Mouse (Mus musculus) hindbrain, embryonic 13.5 days (tissue): Measurements from ENCODE around the gene Adra2b. TPM values are rescaled to one million over a fixed set of nuclear protein-coding genes. Genes with fewer than 3 reads are reported as not detected.
A peak's percentile ranks its signal among the peaks of the same experiment; 100 is the strongest.

Experiments used
- ATAC-seq: fragments of 200-750 bp; cut with Nextera tagmentation; 2 replicates; pipeline ENCODE4 v1.8.0; 2017; ENCODE audit warnings: moderate TSS enrichment; ENCODE audit not compliant: low FRiP score
- H3K27ac ChIP-seq: fragments of 300-500 bp; sonication (generic); 2 replicates; pipeline ENCODE4 v1.5.1; 2015; ENCODE audit warnings: inconsistent platforms, mild to moderate bottlenecking, moderate library complexity
- H3K27me3 ChIP-seq: fragments of 300-500 bp; sonication (generic); 2 replicates; pipeline ENCODE4 v1.6.1; 2015; ENCODE audit warnings: mild to moderate bottlenecking, inconsistent platforms
- H3K36me3 ChIP-seq: fragments of 300-500 bp; sonication (generic); 2 replicates; pipeline ENCODE4 v1.6.1; 2015; ENCODE audit warnings: mild to moderate bottlenecking, inconsistent platforms
- H3K4me1 ChIP-seq: fragments of 300-500 bp; sonication (generic); replicated peaks from 2 replicates; pipeline ENCODE4 v1.6.1; 2015; ENCODE audit warnings: inconsistent platforms
- H3K4me2 ChIP-seq: fragments of 300-500 bp; sonication (generic); 2 replicates; pipeline ENCODE4 v1.6.1; 2015; ENCODE audit warnings: inconsistent platforms, mild to moderate bottlenecking, moderate library complexity
- H3K4me3 ChIP-seq: fragments of 300-500 bp; sonication (generic); 2 replicates; pipeline ENCODE4 v1.5.1; 2015; ENCODE audit warnings: mild to moderate bottlenecking, inconsistent platforms
- H3K9ac ChIP-seq: fragments of 300-500 bp; sonication (generic); 2 replicates; pipeline ENCODE4 v1.6.1; 2015; ENCODE audit warnings: mild to moderate bottlenecking, inconsistent platforms
- H3K9me3 ChIP-seq: fragments of 300-500 bp; sonication (generic); 2 replicates; pipeline ENCODE4 v1.6.1; 2016; ENCODE audit warnings: inconsistent platforms
- WGBS: fragments of 180-500 bp; shearing (Covaris S2); methylation state at CpG from one replicate; pipeline ENCODE4 v1.1.7; 2015; 5-methylcytosine and 5-hydroxymethylcytosine counted together
- polyA plus RNA-seq: library from polyadenylated mRNA; unstranded; fragments of >200 nt; fragmentation: Nextera tagmentation; extraction: Ambion mirVana; gene quantifications from 2 replicates; pipeline ENCODE4 v1.2.1, GENCODE M21; 2015

Gene Adra2b
- polyA plus RNA-seq, 1 experiment from 2014 or later, result 0.55 TPM

DNA sequence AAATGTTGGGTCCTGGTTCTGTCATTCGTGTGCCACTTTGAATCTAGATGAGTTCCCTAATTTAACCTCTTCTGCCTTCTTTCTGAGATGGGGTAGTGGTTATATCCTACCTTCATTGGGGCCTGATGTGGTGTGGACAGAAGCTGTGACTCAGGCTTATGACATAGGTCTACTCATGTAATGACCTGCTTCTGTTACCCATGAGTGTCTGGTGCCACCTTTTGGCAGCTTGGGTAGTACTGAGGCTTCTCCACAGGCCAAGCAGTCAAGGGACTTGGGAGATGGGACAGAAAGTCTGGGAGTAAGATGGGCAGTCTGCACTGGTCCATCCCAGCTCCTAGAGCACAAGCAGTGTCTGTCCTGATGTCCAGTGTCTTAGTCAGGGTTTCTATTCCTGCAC, 16.7 kb upstream of the Adra2b start:
- no peak for ATAC-seq
- Histone ChIP-seq H3K27me3 (peaks cover 25% of the 10 kb centered on the region; the same call in 1 of the 2 replicates), H3K9ac (no peak overlapping the region), H3K4me1 (no peaks in the 10 kb centered on the region), H3K36me3 (no peaks in the 10 kb centered on the region), H3K9me3 (no peaks in the 10 kb centered on the region), H3K4me2 (no peak overlapping the region), H3K4me3 (no peak overlapping the region), H3K27ac (no peak overlapping the region)
- 75% methylated on average over 1 of the region's 1 CpGs for WGBS

DNA sequence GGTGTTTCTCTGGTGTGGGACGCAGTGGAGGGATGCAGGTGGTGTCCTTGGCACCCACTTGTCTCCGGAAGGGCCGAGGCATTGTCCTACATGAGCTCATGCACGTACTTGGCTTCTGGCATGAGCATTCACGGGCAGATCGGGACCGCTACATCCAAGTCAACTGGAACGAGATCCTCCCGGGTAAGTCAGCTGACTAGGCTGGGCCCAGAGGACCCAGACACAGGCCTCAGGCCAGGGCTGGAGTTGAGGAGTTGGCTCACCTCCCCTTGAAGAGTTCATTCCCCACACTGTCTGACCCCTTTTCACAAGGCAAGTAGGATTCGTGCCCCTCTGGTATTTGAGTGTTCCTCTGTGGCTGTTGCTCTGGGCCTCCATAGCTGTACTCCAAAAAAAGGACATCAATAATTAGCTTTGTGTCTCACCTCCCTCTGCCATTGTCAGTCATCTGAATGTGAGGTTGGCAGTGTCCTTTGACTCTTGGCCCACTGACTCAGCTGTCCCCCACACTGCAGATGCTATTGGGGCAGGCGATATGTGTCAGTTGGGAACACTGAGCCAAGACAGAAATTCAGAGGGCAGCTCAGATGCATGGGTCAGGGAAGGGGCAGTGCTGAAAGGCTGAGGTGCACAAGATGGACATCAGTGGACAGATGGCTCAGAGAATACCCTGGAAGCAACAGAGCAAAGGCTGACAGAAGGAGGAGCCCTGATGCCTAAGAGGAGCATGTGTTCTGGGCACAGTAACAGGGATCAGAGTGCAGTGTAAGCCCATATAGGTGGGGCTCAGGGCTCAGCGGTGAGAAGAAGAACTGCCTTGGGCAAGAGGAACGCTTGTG, 15.6 kb upstream of the Adra2b start:
- no peak overlapping the region for H3K27ac ChIP-seq
- H3K4me1 ChIP-seq, result no peaks in the 10 kb centered on the region
- no peak overlapping the region for H3K4me2 ChIP-seq
- no peaks in the 10 kb centered on the region for H3K9me3 ChIP-seq
- peaks cover 19% of the 10 kb centered on the region; the same call in 1 of the 2 replicates for H3K27me3 ChIP-seq
- no peak for ATAC-seq
- WGBS, result 80% methylated on average over 13 of the region's 13 CpGs
- H3K36me3 ChIP-seq, result no peaks in the 10 kb centered on the region
- no peak overlapping the region for H3K9ac ChIP-seq
- no peak overlapping the region for H3K4me3 ChIP-seq

DNA sequence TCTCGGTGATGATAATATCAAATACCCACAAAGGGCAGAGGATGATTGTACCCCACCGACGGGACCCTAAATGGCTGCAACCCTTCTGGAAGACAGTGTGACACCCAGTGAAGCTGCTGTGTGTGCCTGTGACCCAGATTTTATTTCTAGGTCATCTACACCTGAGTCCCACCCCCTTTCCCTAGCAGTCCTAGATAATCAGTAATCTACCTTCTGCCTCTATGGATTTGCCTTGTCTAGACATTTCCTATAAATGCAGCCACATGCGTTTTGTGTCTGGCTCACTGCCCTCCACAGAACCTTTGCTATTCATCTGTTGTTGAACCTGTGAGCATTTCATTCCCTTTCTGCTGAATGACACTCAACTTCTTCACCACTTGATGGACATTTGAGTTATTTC, 9.1 kb upstream of the Adra2b start:
- Histone ChIP-seq H3K9me3 (no peaks in the 10 kb centered on the region), H3K9ac (no peak overlapping the region), H3K27me3 (peaks cover 30% of the 10 kb centered on the region), H3K4me3 (no peak overlapping the region), H3K27ac (no peak overlapping the region), H3K36me3 (no peaks in the 10 kb centered on the region), H3K4me1 (no peaks in the 10 kb centered on the region), H3K4me2 (no peak overlapping the region)
- 87% methylated on average over 4 of the region's 4 CpGs for WGBS
- no peak for ATAC-seq

DNA sequence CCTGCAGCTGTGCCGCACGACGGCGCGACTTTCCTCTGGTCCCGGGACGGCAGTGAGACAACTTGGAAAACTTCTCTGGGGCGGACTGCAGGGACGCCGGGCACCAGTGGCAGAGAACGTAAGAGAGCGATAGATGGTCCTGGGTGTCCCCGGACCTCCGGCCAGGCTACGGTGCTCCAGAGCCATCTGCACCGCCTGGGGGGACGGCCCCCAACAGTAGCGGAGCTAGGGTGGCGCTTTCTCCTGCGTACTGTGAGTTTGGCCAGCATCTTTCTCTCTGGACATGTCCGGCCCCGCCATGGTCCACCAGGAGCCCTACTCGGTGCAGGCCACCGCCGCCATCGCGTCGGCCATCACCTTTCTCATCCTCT, 259 bp downstream of the Adra2b start:
- Histone ChIP-seq H3K4me2 (peak overlapping the region; percentile 75), H3K36me3 (no peaks in the 10 kb centered on the region), H3K27me3 (peaks cover 90% of the 10 kb centered on the region), H3K4me1 (peaks cover 18% of the 10 kb centered on the region), H3K9ac (peak overlapping the region; percentile 65), H3K4me3 (peak overlapping the region; percentile 45), H3K9me3 (no peaks in the 10 kb centered on the region), H3K27ac (no peak overlapping the region)
- ATAC-seq, result 0 out of 2 replicates have a peak, but pooled peaks have one; percentile 14
- 1% methylated on average over 28 of the region's 28 CpGs for WGBS

DNA sequence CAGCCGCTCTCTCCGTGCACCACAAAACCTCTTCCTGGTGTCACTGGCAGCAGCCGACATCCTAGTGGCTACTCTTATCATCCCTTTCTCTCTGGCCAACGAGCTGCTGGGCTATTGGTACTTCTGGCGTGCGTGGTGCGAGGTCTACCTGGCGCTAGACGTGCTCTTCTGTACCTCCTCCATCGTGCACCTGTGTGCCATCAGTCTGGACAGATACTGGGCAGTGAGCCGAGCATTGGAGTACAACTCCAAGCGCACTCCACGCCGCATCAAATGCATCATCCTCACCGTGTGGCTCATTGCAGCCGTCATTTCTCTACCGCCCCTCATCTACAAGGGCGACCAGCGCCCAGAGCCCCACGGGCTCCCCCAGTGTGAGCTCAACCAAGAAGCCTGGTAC, 688 bp downstream of the Adra2b start:
- Histone ChIP-seq H3K4me1 (peaks cover 18% of the 10 kb centered on the region), H3K27ac (no peak overlapping the region), H3K36me3 (no peaks in the 10 kb centered on the region), H3K4me2 (peak overlapping the region; percentile 75), H3K9me3 (no peaks in the 10 kb centered on the region), H3K4me3 (peak overlapping the region; percentile 45), H3K27me3 (peaks cover 91% of the 10 kb centered on the region), H3K9ac (peak overlapping the region; percentile 65)
- WGBS, result 4% methylated on average over 20 of the region's 20 CpGs
- no peak for ATAC-seq

DNA sequence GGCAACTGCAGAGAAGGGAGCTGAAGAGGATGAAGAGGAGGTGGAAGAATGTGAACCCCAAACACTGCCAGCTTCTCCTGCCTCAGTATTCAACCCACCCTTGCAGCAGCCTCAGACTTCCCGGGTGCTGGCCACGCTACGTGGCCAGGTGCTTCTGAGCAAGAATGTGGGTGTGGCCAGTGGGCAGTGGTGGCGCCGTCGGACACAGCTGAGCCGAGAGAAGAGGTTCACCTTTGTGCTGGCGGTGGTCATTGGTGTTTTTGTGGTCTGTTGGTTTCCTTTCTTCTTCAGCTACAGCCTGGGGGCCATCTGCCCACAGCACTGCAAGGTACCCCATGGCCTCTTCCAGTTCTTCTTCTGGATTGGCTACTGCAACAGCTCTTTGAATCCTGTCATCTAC, 1.4 kb downstream of the Adra2b start:
- peaks cover 88% of the 10 kb centered on the region for H3K27me3 ChIP-seq
- no peak overlapping the region for H3K4me2 ChIP-seq
- no peak overlapping the region for H3K9ac ChIP-seq
- no peaks in the 10 kb centered on the region for H3K36me3 ChIP-seq
- H3K9me3 ChIP-seq, result no peaks in the 10 kb centered on the region
- ATAC-seq, result no peak
- H3K4me3 ChIP-seq, result 0 out of 2 replicates have a peak overlapping the region, but pooled peaks have one; percentile 45
- 21% methylated on average over 8 of the region's 8 CpGs for WGBS
- peaks cover 18% of the 10 kb centered on the region for H3K4me1 ChIP-seq
- H3K27ac ChIP-seq, result no peak overlapping the region

DNA sequence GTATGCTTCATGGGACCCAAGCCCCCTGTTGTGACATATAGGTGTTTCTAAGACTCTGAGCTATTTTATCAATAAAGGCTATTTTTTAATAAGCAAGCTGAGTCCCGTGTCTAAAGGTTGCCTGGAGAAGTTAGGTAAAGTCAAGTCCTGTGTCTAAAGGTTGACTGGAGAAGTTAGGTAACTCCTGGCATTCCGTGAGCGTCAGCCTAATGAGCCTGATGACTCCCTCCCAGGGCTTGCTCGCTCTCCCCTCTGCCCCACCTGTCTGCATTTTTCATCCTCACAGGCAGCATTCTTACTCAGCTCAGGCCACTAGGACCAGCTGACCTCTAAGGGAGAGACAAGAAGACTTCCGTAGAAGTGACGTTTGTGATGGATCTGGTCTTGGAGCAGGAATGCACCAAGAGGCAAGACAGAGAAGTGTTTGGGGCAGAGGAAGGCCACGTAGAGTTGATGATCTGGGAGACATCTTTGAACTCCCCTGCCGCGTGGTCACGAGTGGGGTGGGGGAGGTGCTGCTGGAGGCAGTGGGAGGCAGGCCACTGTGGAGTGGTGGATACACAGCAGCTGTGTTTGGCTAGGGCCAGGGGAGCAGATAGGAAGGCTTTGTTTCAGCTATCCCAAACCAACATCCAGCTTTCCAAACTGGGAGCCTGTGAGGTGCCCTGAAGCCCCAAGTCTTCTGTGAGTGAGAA, 4.3 kb downstream of the Adra2b start:
- WGBS, result 70% methylated on average over 10 of the region's 10 CpGs
- peaks cover 62% of the 10 kb centered on the region for H3K27me3 ChIP-seq
- ATAC-seq, result no peak

DNA sequence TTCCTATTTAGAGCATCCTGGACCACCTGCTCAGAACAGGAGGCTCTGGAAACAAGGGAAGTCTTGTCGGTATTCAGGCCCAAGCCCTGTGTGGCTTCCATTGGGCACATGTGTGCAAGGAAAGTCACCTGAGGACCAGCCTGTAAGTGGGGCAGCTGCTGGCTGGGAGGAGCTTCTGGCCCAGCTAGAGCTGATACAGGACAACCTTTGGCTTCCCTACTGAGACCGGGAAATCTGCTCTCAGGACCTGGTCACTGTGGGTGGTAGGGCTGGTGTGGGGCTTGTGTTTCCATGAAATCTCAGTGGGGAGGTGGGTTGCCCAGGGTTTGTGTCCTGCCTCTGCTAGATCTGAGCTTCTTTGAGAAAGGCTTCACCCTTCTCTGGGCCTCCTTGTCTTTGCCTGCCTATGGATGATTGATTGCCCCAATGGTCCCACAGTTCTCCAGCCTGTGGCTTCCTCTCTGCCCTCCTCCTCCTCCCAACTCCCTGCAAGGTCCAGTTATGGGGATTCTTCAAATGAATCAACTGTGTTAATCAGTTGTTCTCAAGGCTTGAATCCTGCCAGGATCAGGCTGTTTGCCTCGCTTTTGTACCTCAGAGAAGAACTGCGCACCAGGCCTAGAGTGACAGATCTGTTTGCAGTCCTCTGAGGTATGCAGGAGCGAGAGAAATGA, 6.8 kb downstream of the Adra2b start:
- Histone ChIP-seq H3K4me3 (no peak overlapping the region), H3K27me3 (peaks cover 39% of the 10 kb centered on the region), H3K9me3 (no peaks in the 10 kb centered on the region), H3K4me2 (no peak overlapping the region), H3K4me1 (0 out of 2 replicates have a peak, but pooled peaks cover 8% of the 10 kb centered on the region), H3K36me3 (no peaks in the 10 kb centered on the region), H3K27ac (no peak overlapping the region), H3K9ac (no peak overlapping the region)
- no peak for ATAC-seq
- 59% methylated on average over 5 of the region's 5 CpGs for WGBS

More for the DNA sequence above, 4.3 kb downstream of the Adra2b start:
- no peak overlapping the region for H3K4me3 ChIP-seq
- H3K27ac ChIP-seq, result no peak overlapping the region
- H3K4me2 ChIP-seq, result no peak overlapping the region
- no peaks in the 10 kb centered on the region for H3K9me3 ChIP-seq
- H3K9ac ChIP-seq, result no peak overlapping the region
- no peaks in the 10 kb centered on the region for H3K36me3 ChIP-seq
- peaks cover 25% of the 10 kb centered on the region for H3K4me1 ChIP-seq

DNA sequence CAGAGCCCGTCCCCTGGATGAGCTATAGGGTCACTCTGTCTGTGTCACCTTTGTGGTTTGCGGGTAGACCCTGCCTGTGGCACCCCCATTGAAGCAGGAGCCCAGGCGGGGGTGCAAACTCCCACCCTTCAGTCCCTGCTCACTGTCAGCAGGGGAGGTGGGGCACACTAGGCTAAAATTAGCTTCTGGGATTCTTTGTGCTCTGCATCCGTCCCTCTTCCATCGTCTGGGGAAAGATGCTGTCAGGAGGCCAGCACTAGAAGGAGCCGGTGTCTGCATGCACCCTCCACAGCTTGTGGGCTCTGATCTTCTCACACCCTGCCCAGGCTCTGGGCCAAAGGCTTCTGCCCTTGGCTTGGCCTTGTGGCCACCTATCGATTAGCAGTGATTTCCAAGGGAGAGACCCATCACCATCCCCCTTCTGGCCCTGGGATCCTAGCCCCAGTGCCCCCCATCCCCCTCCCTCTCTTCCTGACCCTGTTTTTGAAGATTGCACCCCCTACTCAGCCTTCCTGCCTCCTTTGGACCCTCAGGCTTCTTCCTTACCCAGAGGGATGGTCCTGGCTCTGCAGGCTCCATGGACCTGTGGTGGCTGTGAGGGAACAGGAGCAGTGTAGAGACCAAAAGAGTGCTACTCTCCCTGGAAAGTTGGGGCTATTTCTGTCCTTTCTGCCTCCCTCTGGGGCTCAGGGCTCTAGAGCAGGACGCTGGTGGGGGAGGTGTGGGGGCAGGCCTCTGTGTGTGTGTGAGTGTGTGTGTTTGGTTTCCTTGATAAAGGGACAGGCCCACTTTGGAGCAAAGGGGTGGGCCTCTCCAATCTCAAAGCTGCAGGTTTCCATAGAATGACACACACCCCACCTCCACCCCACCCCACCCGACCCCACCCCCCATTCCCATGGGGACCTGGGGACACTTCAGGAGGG, 7.8 kb downstream of the Adra2b start:
- Histone ChIP-seq H3K36me3 (no peaks in the 10 kb centered on the region), H3K4me1 (0 out of 2 replicates have a peak, but pooled peaks cover 8% of the 10 kb centered on the region), H3K9me3 (no peaks in the 10 kb centered on the region), H3K4me2 (no peak overlapping the region), H3K4me3 (no peak overlapping the region), H3K9ac (no peak overlapping the region; the same call in 1 of the 2 replicates), H3K27ac (no peak overlapping the region), H3K27me3 (peaks cover 29% of the 10 kb centered on the region)
- ATAC-seq, result peak; percentile 16; the same call in 1 of the 2 replicates
- WGBS, result 49% methylated on average over 9 of the region's 9 CpGs

DNA sequence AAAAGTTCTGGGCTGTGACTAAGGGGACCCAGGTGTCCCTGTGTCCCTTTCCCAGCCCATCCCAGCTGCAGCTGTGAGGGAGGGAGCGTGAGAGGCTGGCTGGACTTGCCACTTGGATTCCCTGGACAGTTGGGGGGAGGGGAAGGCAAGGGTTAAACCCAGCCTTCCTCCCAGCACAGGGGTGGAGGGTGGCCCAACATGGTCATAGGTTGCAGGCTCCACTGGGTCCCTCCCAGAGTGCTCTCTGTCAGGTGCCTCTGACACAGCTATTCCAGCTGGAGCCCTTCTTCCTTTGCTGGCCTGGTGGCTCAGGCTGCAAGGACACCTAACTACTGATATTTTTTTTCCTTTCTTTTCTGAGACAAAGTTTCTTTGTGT, 8.5 kb downstream of the Adra2b start:
- H3K4me1 ChIP-seq, result 0 out of 2 replicates have a peak, but pooled peaks cover 8% of the 10 kb centered on the region
- H3K27me3 ChIP-seq, result peaks cover 22% of the 10 kb centered on the region
- no peak overlapping the region for H3K27ac ChIP-seq
- ATAC-seq, result 0 out of 2 replicates have a peak, but pooled peaks have one; percentile 34
- H3K9me3 ChIP-seq, result no peaks in the 10 kb centered on the region
- H3K36me3 ChIP-seq, result no peaks in the 10 kb centered on the region
- no peak overlapping the region for H3K4me2 ChIP-seq
- WGBS, result 73% methylated on average over 1 of the region's 1 CpGs
- no peak overlapping the region for H3K4me3 ChIP-seq
- H3K9ac ChIP-seq, result no peak overlapping the region

DNA sequence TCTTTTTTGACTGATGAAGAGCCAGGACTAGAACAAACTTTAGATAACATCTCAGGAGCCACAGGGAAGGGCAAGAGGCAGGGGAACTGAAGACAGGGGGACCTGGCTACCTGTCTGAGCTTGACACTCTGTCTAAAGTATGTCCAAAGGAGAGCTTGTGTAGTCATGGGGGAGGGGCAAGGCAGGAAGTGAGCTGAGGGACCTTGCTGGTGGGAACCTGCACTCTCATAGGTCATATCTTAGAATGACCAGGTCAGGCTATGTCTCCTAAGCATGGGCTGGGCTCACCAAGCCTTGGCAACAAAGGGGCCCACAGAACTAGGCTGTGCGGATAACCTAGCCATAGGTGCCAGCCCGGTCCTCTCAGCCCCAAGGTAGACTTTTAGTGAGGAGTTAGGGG, 9.1 kb downstream of the Adra2b start:
- no peaks in the 10 kb centered on the region for H3K36me3 ChIP-seq
- 0 out of 2 replicates have a peak, but pooled peaks cover 8% of the 10 kb centered on the region for H3K4me1 ChIP-seq
- no peak overlapping the region for H3K4me3 ChIP-seq
- H3K9me3 ChIP-seq, result no peaks in the 10 kb centered on the region
- no peak overlapping the region for H3K9ac ChIP-seq
- H3K27me3 ChIP-seq, result peaks cover 16% of the 10 kb centered on the region
- H3K4me2 ChIP-seq, result no peak overlapping the region
- 91% methylated on average over 2 of the region's 2 CpGs for WGBS
- no peak for ATAC-seq
- H3K27ac ChIP-seq, result no peak overlapping the region
